Mouse (Mus musculus) limb, embryonic 12.5 days (tissue): ENCODE data around the gene Krtap29-1. TPM values are rescaled to one million over a fixed set of nuclear protein-coding genes. Genes with fewer than 3 reads are reported as not detected.

Experiments
- ATAC-seq: fragments of 200-750 bp; cut with Nextera tagmentation; 2 replicates; pipeline ENCODE4 v1.8.0; 2017; ENCODE audit warnings: low read depth, moderate TSS enrichment; ENCODE audit not compliant: insufficient number of reproducible peaks, insufficient read depth, low FRiP score, low TSS enrichment
- H3K27ac ChIP-seq: fragments of 300-500 bp; sonication (generic); 2 replicates; pipeline ENCODE4 v1.5.1; 2016; ENCODE audit warnings: mild to moderate bottlenecking, moderate library complexity
- H3K27me3 ChIP-seq: fragments of 300-500 bp; sonication (generic); 2 replicates; pipeline ENCODE4 v1.6.1; 2016; ENCODE audit warnings: mild to moderate bottlenecking, moderate library complexity
- H3K36me3 ChIP-seq: fragments of 300-500 bp; sonication (generic); 2 replicates; pipeline ENCODE4 v1.6.1; 2016; ENCODE audit warnings: mild to moderate bottlenecking, moderate library complexity
- H3K4me1 ChIP-seq: fragments of 300-500 bp; sonication (generic); replicated peaks from 2 replicates; pipeline ENCODE4 v1.6.1; 2016
- H3K4me2 ChIP-seq: fragments of 300-500 bp; sonication (generic); 2 replicates; pipeline ENCODE4 v1.6.1; 2016; ENCODE audit warnings: mild to moderate bottlenecking, moderate library complexity
- H3K4me3 ChIP-seq: fragments of 300-500 bp; sonication (generic); replicated peaks from 2 replicates; pipeline ENCODE4 v1.5.1; 2016; ENCODE audit warnings: mild to moderate bottlenecking
- H3K9ac ChIP-seq: fragments of 300-500 bp; sonication (generic); replicated peaks from 2 replicates; pipeline ENCODE4 v1.6.1; 2016; ENCODE audit warnings: mild to moderate bottlenecking, moderate library complexity
- H3K9me3 ChIP-seq: fragments of 300-500 bp; sonication (generic); 2 replicates; pipeline ENCODE4 v1.6.1; 2016; ENCODE audit warnings: mild to moderate bottlenecking, moderate library complexity
- WGBS: fragments of 180-500 bp; shearing (Covaris S2); methylation state at CpG from one replicate; pipeline ENCODE4 v1.1.7; 2016; 5-methylcytosine and 5-hydroxymethylcytosine counted together
- polyA plus RNA-seq: library from polyadenylated mRNA; unstranded; fragments of >200 nt; fragmentation: Nextera tagmentation; extraction: Ambion mirVana; gene quantifications from 2 replicates; pipeline ENCODE4 v1.2.1, GENCODE M21; 2016

The Krtap29-1 gene
- polyA plus RNA-seq, 1 experiment from 2014 or later, result not detected

DNA sequence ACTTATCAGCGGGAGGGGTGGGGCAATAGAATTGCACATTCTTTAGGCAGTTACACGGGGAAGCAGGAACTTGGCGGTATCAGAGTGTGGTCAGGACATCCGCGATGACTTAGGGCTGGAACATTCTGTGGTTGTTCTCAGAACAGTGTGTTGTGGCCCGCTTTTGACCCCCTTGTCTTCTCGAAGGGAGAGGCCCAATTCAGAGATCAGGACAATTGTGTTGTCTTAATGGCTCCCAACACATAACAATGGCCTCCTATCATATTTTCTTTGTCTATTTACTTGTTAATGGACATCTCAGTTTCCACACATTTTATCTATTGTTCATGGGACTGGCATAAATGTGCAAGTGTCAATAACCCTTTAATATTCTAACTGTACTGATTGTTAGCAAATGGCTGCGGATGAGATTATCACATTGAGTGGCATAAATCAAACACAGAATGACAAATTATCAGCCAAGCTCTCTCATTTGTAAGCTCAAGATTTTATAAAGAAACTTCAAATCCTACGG is 41.0 kb downstream of the Krtap29-1 start:
- 86% methylated on average over 9 of the region's 9 CpGs for WGBS
- Histone ChIP-seq H3K4me2 (no peak overlapping the region), H3K27ac (no peak overlapping the region), H3K4me3 (no peak overlapping the region), H3K27me3 (no peaks in the 10 kb centered on the region), H3K4me1 (no peaks in the 10 kb centered on the region), H3K9ac (no peak overlapping the region), H3K9me3 (no peaks in the 10 kb centered on the region), H3K36me3 (no peaks in the 10 kb centered on the region)
- ATAC-seq, result no peak

DNA sequence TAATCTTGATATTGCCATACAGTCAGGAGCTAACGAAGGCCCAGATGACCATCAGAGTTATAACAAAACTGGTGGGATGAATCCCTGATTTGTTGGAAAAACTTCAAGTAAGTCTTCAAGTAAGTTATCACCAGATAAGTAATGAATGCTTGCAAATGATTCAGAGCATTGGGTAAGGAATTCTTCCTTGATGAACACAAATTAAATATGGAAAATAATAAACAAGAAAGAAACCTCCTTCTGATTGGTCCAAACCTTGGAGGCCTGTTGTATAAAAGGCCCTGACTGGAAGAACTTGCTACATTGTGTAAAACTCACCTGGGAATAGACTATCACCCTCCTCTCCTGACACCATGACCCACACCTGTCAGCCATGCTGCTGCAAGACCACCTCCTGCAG is 42.9 kb downstream of the Krtap29-1 start, which contains the start of gene Krtap31-2:
Gene Krtap31-2, plus strand, starts transcription at position 301 of the 400 bp plus-strand sequence.
- Histone ChIP-seq H3K4me3 (no peak within 1 kb of the TSS), H3K36me3 (no peaks in the 10 kb centered on the region), H3K4me1 (no peaks in the 10 kb centered on the region), H3K27me3 (no peaks in the 10 kb centered on the region; the same call in 1 of the 2 replicates), H3K4me2 (no peak within 1 kb of the TSS), H3K9ac (no peak within 1 kb of the TSS), H3K9me3 (peaks cover 3% of the 10 kb centered on the region; the same call in 1 of the 2 replicates), H3K27ac (no peak within 1 kb of the TSS)
- ATAC-seq, result no peak
- 94% methylated on average over 1 of the region's 1 CpGs for WGBS

Other genes with a start within 250 kb of the Krtap29-1 start
- gene Gm14180, start 244.8 kb downstream of the Krtap29-1 start, polyA plus RNA-seq, result not detected in 2 replicates
- not detected in 2 replicates for gene Gm11595, start 206.1 kb downstream of the Krtap29-1 start, polyA plus RNA-seq
- gene Krtap4-8, start 198.3 kb downstream of the Krtap29-1 start, polyA plus RNA-seq, result not detected in 2 replicates
- gene Krtap4-9, start 193.9 kb downstream of the Krtap29-1 start, polyA plus RNA-seq, result not detected in 2 replicates
- gene Gm11596, start 185.6 kb downstream of the Krtap29-1 start, polyA plus RNA-seq, result not detected in 2 replicates
- gene Gm11569, start 180.1 kb downstream of the Krtap29-1 start, polyA plus RNA-seq, result not detected in 2 replicates
- gene Gm11554, start 174.6 kb downstream of the Krtap29-1 start, polyA plus RNA-seq, result not detected in 2 replicates
- not detected in 2 replicates for gene Krtap4-13, start 169.2 kb downstream of the Krtap29-1 start, polyA plus RNA-seq
- gene Gm11564, start 163.4 kb downstream of the Krtap29-1 start, polyA plus RNA-seq, result not detected in 2 replicates
- gene 2300003K06Rik, start 141.0 kb downstream of the Krtap29-1 start, polyA plus RNA-seq, result not detected in 2 replicates
- not detected in 2 replicates for gene Krtap4-16, start 127.4 kb downstream of the Krtap29-1 start, polyA plus RNA-seq
- not detected in 2 replicates for gene Gm11568, start 121.1 kb downstream of the Krtap29-1 start, polyA plus RNA-seq
- gene Gm11559, start 114.6 kb downstream of the Krtap29-1 start, polyA plus RNA-seq, result not detected in 2 replicates
- not detected in 2 replicates for gene Krtap9-1, start 105.7 kb downstream of the Krtap29-1 start, polyA plus RNA-seq
- gene Gm11567, start 99.9 kb downstream of the Krtap29-1 start, polyA plus RNA-seq, result not detected in 2 replicates
- gene Krtap31-1, start 71.1 kb downstream of the Krtap29-1 start, polyA plus RNA-seq, result not detected in 2 replicates
- gene Gm11565, start 64.3 kb downstream of the Krtap29-1 start, polyA plus RNA-seq, result not detected in 2 replicates
- gene Krtap31-2, start 42.8 kb downstream of the Krtap29-1 start, polyA plus RNA-seq, result not detected in 2 replicates
- gene Krtap9-5, start 30.6 kb downstream of the Krtap29-1 start, polyA plus RNA-seq, result not detected in 2 replicates
- gene Krtap16-1, start 7.5 kb upstream of the Krtap29-1 start, polyA plus RNA-seq, result not detected in 2 replicates
- gene Krtap17-1, start 14.9 kb upstream of the Krtap29-1 start, polyA plus RNA-seq, result 1.4 and 1.9 TPM in 2 replicates
- gene Krt33a, start 37.2 kb upstream of the Krtap29-1 start, polyA plus RNA-seq, result not detected in 2 replicates
- gene Krt33b, start 50.8 kb upstream of the Krtap29-1 start, polyA plus RNA-seq, result 0.18 and 0.27 TPM in 2 replicates
- gene Krt34, start 62.5 kb upstream of the Krtap29-1 start, polyA plus RNA-seq, result not detected in 2 replicates
- not detected in 2 replicates for gene Krt31, start 71.5 kb upstream of the Krtap29-1 start, polyA plus RNA-seq
- gene Krt32, start 109.2 kb upstream of the Krtap29-1 start, polyA plus RNA-seq, result not detected in 2 replicates
- 0.28 and 0.70 TPM in 2 replicates for gene Krt35, start 117.2 kb upstream of the Krtap29-1 start, polyA plus RNA-seq
- gene Krt36, start 126.6 kb upstream of the Krtap29-1 start, polyA plus RNA-seq, result 0.13 and 0.16 TPM in 2 replicates
- gene Krt13, start 142.5 kb upstream of the Krtap29-1 start, polyA plus RNA-seq, result not detected in 2 replicates
- gene Krt15, start 156.9 kb upstream of the Krtap29-1 start, polyA plus RNA-seq, result 42.4 and 61.2 TPM in 2 replicates
- gene Krt19, start 169.6 kb upstream of the Krtap29-1 start, polyA plus RNA-seq, result 8.4 and 8.7 TPM in 2 replicates
- not detected in 2 replicates for gene Krt9, start 214.2 kb upstream of the Krtap29-1 start, polyA plus RNA-seq
- gene Krt14, start 228.5 kb upstream of the Krtap29-1 start, polyA plus RNA-seq, result 144 and 160 TPM in 2 replicates